Mouse (Mus musculus) kidney, postnatal 25 days (tissue): Measurements from ENCODE around the gene Tgfbr2.
A peak's percentile ranks its signal among the peaks of the same experiment; 100 is the strongest.
"Not testable (repeated sequence)": the region's sequence is repeated elsewhere in the genome, so short reads cannot be mapped to it uniquely, and the experiment has no call there.

ENCODE experiments used
- DNase-seq, 2 experiments: peaks; one replicate each; pipeline ENCODE4 v3.0.0; 2021; ENCODE audit warnings: mixed read lengths in 2 of 2

The Tgfbr2 gene

GRCm38 (mm10) chr9:116064774-116065173, 110.4 kb downstream of the Tgfbr2 start:
- no peak for DNase-seq

DNA sequence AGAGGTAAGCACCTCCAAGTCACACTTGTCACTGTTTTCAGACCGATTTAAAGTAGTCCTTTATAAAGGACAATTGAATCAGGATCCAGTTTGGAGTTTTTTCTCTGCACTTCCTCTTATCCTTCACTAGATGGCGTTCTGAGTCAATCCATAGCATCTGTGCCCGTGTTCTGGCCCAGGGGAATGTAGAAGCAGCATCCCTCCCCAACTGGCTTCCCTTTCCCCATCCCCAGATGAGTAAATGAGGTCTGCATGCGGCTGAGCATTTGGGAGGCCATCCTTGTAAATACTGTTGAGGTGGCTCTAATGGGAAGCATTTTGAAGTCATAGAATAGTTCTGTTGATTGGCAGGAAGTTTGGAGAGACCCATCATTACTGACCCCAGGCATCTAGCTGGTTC, 114.5 kb downstream of the Tgfbr2 start:
- DNase-seq, result no peak

DNA sequence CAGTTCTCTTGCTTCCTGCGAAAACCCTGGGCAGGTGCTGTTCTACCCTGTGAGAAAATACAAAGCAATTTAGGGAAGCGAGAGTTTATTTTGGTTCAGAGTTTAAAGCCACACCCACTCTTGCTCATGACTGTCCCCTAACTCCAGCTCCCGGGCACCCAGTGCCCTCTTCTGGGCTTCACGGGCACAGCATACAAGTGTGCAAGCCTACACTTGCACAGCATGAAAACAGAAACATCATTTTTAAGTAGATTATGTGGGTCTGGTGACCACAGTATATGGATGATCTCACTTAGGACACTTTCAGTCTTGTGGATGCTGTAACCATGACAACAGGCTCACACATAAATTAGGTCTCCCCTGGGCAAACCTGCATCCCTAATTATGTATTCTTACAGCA, 116.0 kb downstream of the Tgfbr2 start:
- no peak for DNase-seq

GRCm38 (mm10) chr9:116058475-116058874, 116.7 kb downstream of the Tgfbr2 start:
- DNase-seq, result no peak

DNA sequence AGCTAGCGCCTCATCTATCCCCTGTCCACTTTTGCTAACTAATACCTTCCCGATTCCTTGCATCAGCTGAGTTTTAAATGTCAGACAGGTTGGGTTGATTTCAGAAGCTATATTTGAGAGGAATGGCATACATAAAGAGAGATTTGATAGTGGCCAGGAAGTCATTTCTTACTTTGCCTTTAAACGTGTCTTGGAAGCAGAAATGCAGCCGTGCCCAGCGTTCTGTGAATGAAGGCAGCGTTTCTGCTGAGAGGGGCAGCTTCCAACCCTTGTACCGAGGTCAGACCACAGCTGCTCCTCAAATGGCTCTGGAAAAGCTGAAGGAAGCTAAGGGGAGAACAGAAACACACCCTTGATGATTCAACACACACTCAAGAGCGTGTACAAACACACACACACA, 121.2 kb downstream of the Tgfbr2 start:
- DNase-seq, result no peak

- DNase-seq, result no peak
These were observed 125.2 kb downstream of the Tgfbr2 start for GRCm38 (mm10) chr9:116049985-116050384.

- DNase-seq, result peak; percentile 67 to 87
These were observed 133.4 kb downstream of the Tgfbr2 start for GRCm38 (mm10) chr9:116041787-116042186.

GRCm38 (mm10) chr9:116041369-116041768, 133.8 kb downstream of the Tgfbr2 start:
- DNase-seq, result no peak

GRCm38 (mm10) chr9:116040852-116041251, 134.3 kb downstream of the Tgfbr2 start:
- not testable (repeated sequence) for DNase-seq

- no peak for DNase-seq
These were observed 135.2 kb downstream of the Tgfbr2 start for GRCm38 (mm10) chr9:116039981-116040380.

- no peak for DNase-seq
These were observed 136.9 kb downstream of the Tgfbr2 start for GRCm38 (mm10) chr9:116038275-116038674.
